Mouse (Mus musculus): ENCODE measurements around the gene 4930544G11Rik. TPM values are rescaled to one million over a fixed set of nuclear protein-coding genes. Genes with fewer than 3 reads are reported as not detected.

Gene 4930544G11Rik
- total RNA-seq, 2 experiments from 2014 or later: not detected

- intact Hi-C loops (cut with DNase I): no loop called here
- DNase-seq (ENCODE audit: extremely low spot score in 1 of 2, low spot score in 2 of 2): no peak
- Histone ChIP-seq H3K4me3 (no peak overlapping the region), H3K27ac (no peak overlapping the region)
- TF ChIP-seq CTCF (IDR thresholded peaks at IDR 0.05): no peak
These were observed 18.0 kb downstream of the 4930544G11Rik start for GRCm38 (mm10) chr6:65970410-65970809.

GRCm38 (mm10) chr6:65992081-65992480 is 39.7 kb downstream of the 4930544G11Rik start:
- no peak for DNase-seq (ENCODE audit: extremely low spot score in 1 of 2, low spot score in 2 of 2)
- intact Hi-C loops (cut with DNase I): no loop called here

GRCm38 (mm10) chr6:65998343-65998742 is 45.9 kb downstream of the 4930544G11Rik start:
- Histone ChIP-seq H3K4me3 (no peak overlapping the region), H3K27ac (no peak overlapping the region)
- intact Hi-C loops (cut with DNase I): no loop called here
- TF ChIP-seq CTCF (IDR thresholded peaks at IDR 0.05): no peak
- DNase-seq (ENCODE audit: extremely low spot score in 1 of 2, low spot score in 2 of 2): no peak

More at GRCm38 (mm10) chr6:65992081-65992480, 39.7 kb downstream of the 4930544G11Rik start:
- H3K4me3 ChIP-seq: no peak overlapping the region
- H3K27ac ChIP-seq: no peak overlapping the region
- TF ChIP-seq CTCF (IDR thresholded peaks at IDR 0.05): no peak

Other genes starting within 250 kb of the 4930544G11Rik start
- 1 to 10 TPM; 5.5 to 6.3 TPM for gene Prdm5, start 173.6 kb upstream of the 4930544G11Rik start, total RNA-seq (2021)